In genomic region chr9:78109656-78110055, GRCm38 (mm10) we compare ENCODE assay signal across 8 mouse cellular contexts. TPM values are rescaled to one million over a fixed set of nuclear protein-coding genes. Genes with fewer than 3 reads are reported as not detected.
A peak's percentile ranks its signal among the peaks of the same experiment; 100 is the strongest.
DNase-seq lines count a peak whose midpoint lies in the region; ATAC-seq and TF ChIP-seq lines count a peak whose summit lies in the region.

No protein-coding gene starts in this region.

- H3K4me2 ChIP-seq in embryonic facial prominence, embryonic 14.5 days (ENCODE audit: low read depth, low read length), result peak overlapping the region; percentile 91
- H3K4me2 ChIP-seq in limb, embryonic 14.5 days (replicated peaks; ENCODE audit: low read depth, low read length, severe bottlenecking), result peak overlapping the region; percentile 79

- no peak for TF ChIP-seq EP300 in heart, adult 2 months (IDR thresholded peaks at IDR 0.05; ENCODE audit: insufficient read depth, low read depth, low read length)
- TF ChIP-seq EP300 in ES-Bruce4 (IDR thresholded peaks at IDR 0.05; ENCODE audit: insufficient read depth, low read depth, low read length), result no peak

- intact Hi-C loops in heart, adult 2 months (cut with DNase I), result loop anchor here (5.0 kb wide), 1 partner anchor 83 kb away; no protein-coding TSS in a partner anchor

- H3K4me1 ChIP-seq in heart, adult 2 months (ENCODE audit: control insufficient read depth, insufficient read depth, low read length), result peaks cover 10% of the 10 kb centered on the region
- H3K4me1 ChIP-seq in ES-Bruce4 (ENCODE audit: control insufficient read depth, insufficient read depth, low read length), result peaks cover 1% of the 10 kb centered on the region
- peaks cover 21% of the 10 kb centered on the region for H3K4me1 ChIP-seq in embryonic facial prominence, embryonic 14.5 days (ENCODE audit: control insufficient read depth, insufficient read depth, low read length)
- H3K4me1 ChIP-seq in limb, embryonic 14.5 days (ENCODE audit: control insufficient read depth, insufficient read depth, low read length), result peaks cover 27% of the 10 kb centered on the region

- peak overlapping the region; percentile 96; the same call in 1 of the 2 replicates for H3K27ac ChIP-seq in heart, adult 2 months
- no peak overlapping the region for H3K27ac ChIP-seq in ES-Bruce4 (ENCODE audit: insufficient read depth, low read length)
- no peak overlapping the region for H3K27ac ChIP-seq in embryonic facial prominence, embryonic 14.5 days (replicated peaks; ENCODE audit: low read depth, low read length)
- peak overlapping the region; percentile 27; the same call in 1 of the 2 replicates for H3K27ac ChIP-seq in limb, embryonic 14.5 days (replicated peaks; ENCODE audit: low read depth, low read length)

- 27% methylated on average over 5 of the region's 5 CpGs for WGBS in heart, adult 2 months
- WGBS in embryonic facial prominence, embryonic 14.5 days, result 41% methylated on average over 5 of the region's 5 CpGs
- WGBS in limb, embryonic 14.5 days, result 46% methylated on average over 5 of the region's 5 CpGs

- TF ChIP-seq POLR2A in heart, adult 2 months (IDR thresholded peaks at IDR 0.05; ENCODE audit: insufficient read depth, low read depth, low read length), result no peak
- TF ChIP-seq POLR2A in ES-Bruce4 (IDR thresholded peaks at IDR 0.05; ENCODE audit: insufficient read depth, low read length), result no peak
- TF ChIP-seq POLR2A in limb, embryonic 14.5 days (IDR thresholded peaks at IDR 0.05; ENCODE audit: borderline replicate concordance, extremely low read depth, insufficient read depth, insufficient read length), result no peak

- TF ChIP-seq CTCF in heart, adult 2 months (IDR thresholded peaks at IDR 0.05), result peak; percentile 59
- TF ChIP-seq CTCF in ES-Bruce4 (IDR thresholded peaks at IDR 0.05; ENCODE audit: low read depth, low read length), result no peak

- no peak for DNase-seq in heart, adult 2 months
- DNase-seq in heart, adult 18-20 months, result no peak
- DNase-seq in embryonic facial prominence, embryonic 14.5 days (ENCODE audit: low spot score), result no peak
- no peak for DNase-seq in limb, embryonic 14.5 days (ENCODE audit: low spot score)
- DNase-seq in splenic B cell, adult 2 months (ENCODE audit: low read depth, low spot score), result peak; percentile 53
- DNase-seq in spleen, adult 18-20 months, result no peak
- DNase-seq in layer of hippocampus, adult 18-20 months (ENCODE audit: low spot score in 2 of 2), result no peak

- no peak overlapping the region for H3K9ac ChIP-seq in heart, adult 2 months (ENCODE audit: low read depth, low read length)
- H3K9ac ChIP-seq in ES-Bruce4 (ENCODE audit: low read depth, poor library complexity, severe bottlenecking), result 0 out of 2 replicates have a peak overlapping the region, but pooled peaks have one; percentile 51
- H3K9ac ChIP-seq in embryonic facial prominence, embryonic 14.5 days (ENCODE audit: low read depth, low read length), result peak overlapping the region; percentile 62
- 0 out of 2 replicates have a peak overlapping the region, but pooled peaks have one; percentile 92 for H3K9ac ChIP-seq in limb, embryonic 14.5 days (ENCODE audit: low read depth, low read length, severe bottlenecking)

- H3K4me3 ChIP-seq in heart, adult 2 months, result peak overlapping the region; percentile 98
- H3K4me3 ChIP-seq in ES-Bruce4 (ENCODE audit: low read depth, low read length), result no peak overlapping the region
- peak overlapping the region; percentile 92 for H3K4me3 ChIP-seq in embryonic facial prominence, embryonic 14.5 days (ENCODE audit: low read depth, low read length)
- H3K4me3 ChIP-seq in limb, embryonic 14.5 days (replicated peaks; ENCODE audit: low read length), result peak overlapping the region; percentile 91

- H3K79me2 ChIP-seq in heart, adult 2 months (replicated peaks; ENCODE audit: control insufficient read depth, insufficient read depth, low read length), result peaks cover 2% of the 10 kb centered on the region; the same call in 1 of the 2 replicates

- peaks cover 10% of the 10 kb centered on the region for H3K36me3 ChIP-seq in heart, adult 2 months (ENCODE audit: control insufficient read depth, insufficient read depth, low read length)
- H3K36me3 ChIP-seq in ES-Bruce4 (ENCODE audit: control insufficient read depth, insufficient read depth, low read length, poor library complexity, severe bottlenecking), result no peaks in the 10 kb centered on the region
- peaks cover 10% of the 10 kb centered on the region; the same call in 1 of the 2 replicates for H3K36me3 ChIP-seq in embryonic facial prominence, embryonic 14.5 days (ENCODE audit: control insufficient read depth, insufficient read depth, low read length)
- H3K36me3 ChIP-seq in limb, embryonic 14.5 days (ENCODE audit: control insufficient read depth, insufficient read depth, low read length), result peaks cover 5% of the 10 kb centered on the region; the same call in 1 of the 2 replicates
- 0 out of 2 replicates have a peak, but pooled peaks cover 2% of the 10 kb centered on the region for H3K36me3 ChIP-seq in splenic B cell, adult 2 months (ENCODE audit: control insufficient read depth, insufficient read depth, low read length, poor library complexity, severe bottlenecking)

- no peaks in the 10 kb centered on the region for H3K27me3 ChIP-seq in heart, adult 2 months (ENCODE audit: control insufficient read depth, insufficient read depth, low read length)
- H3K27me3 ChIP-seq in ES-Bruce4 (ENCODE audit: control insufficient read depth, insufficient read depth, low read length, poor library complexity, severe bottlenecking), result no peaks in the 10 kb centered on the region
- no peaks in the 10 kb centered on the region for H3K27me3 ChIP-seq in embryonic facial prominence, embryonic 14.5 days (replicated peaks; ENCODE audit: control insufficient read depth, insufficient read depth, low read length)
- H3K27me3 ChIP-seq in limb, embryonic 14.5 days (ENCODE audit: control insufficient read depth, insufficient read depth, low read length), result no peaks in the 10 kb centered on the region
- H3K27me3 ChIP-seq in splenic B cell, adult 2 months (ENCODE audit: control insufficient read depth, insufficient read depth, low read length, poor library complexity, severe bottlenecking), result no peaks in the 10 kb centered on the region

- no peak for ATAC-seq in embryonic facial prominence, embryonic 14.5 days (ENCODE audit: low read depth)
- no peak for ATAC-seq in limb, embryonic 14.5 days (ENCODE audit: low FRiP score, low read depth)

- H3K9me3 ChIP-seq in ES-Bruce4 (replicated peaks; ENCODE audit: control insufficient read depth, insufficient read depth, low read length, poor library complexity, severe bottlenecking), result no peaks in the 10 kb centered on the region
- H3K9me3 ChIP-seq in embryonic facial prominence, embryonic 14.5 days (ENCODE audit: control insufficient read depth, low read length), result no peaks in the 10 kb centered on the region
- H3K9me3 ChIP-seq in limb, embryonic 14.5 days (ENCODE audit: control insufficient read depth, low read length), result no peaks in the 10 kb centered on the region

RNA-seq across cellular contexts. Expression of gene Ick, which starts 0.7 kb away (rescaled TPM):
- 10 to 100 TPM; 12.5 to 14.0 TPM for total RNA-seq in heart, adult 2 months (2021)
- 7.8 and 10.1 TPM in 2 replicates for polyA plus RNA-seq in heart, adult 2 months (2012; rRNA removed)
- 10 to 100 TPM; 10.7 to 12.2 TPM for total RNA-seq in heart, adult 18-20 months (2021)
- polyA plus RNA-seq in ES-Bruce4 (2011; ENCODE audit: insufficient read depth, insufficient read length, low read depth, missing spikeins), result 17.1 and 17.5 TPM in 2 replicates
- 23.4 and 23.6 TPM in 2 replicates for polyA plus RNA-seq in embryonic facial prominence, embryonic 14.5 days (2014; fragmentation: Nextera tagmentation; extraction: Ambion mirVana)
- 31.0 and 35.2 TPM in 2 replicates for polyA plus RNA-seq in limb, embryonic 14.5 days (2012; rRNA removed)
- polyA plus RNA-seq in limb, embryonic 14.5 days (2014; fragmentation: Nextera tagmentation; extraction: Ambion mirVana), result 25.4 and 29.3 TPM in 2 replicates
- total RNA-seq in layer of hippocampus, adult 18-20 months (2021), result 10 to 100 TPM; 18.0 to 18.3 TPM

RNA-seq across cellular contexts. Expression of gene Fbxo9, which starts 0.8 kb away (rescaled TPM):
- 10 to 100 TPM; 34.4 to 40.6 TPM for total RNA-seq in heart, adult 2 months (2021)
- 64.1 and 69.5 TPM in 2 replicates for polyA plus RNA-seq in heart, adult 2 months (2012; rRNA removed)
- total RNA-seq in heart, adult 18-20 months (2021), result 10 to 100 TPM; 32.0 to 33.2 TPM
- polyA plus RNA-seq in ES-Bruce4 (2011; ENCODE audit: insufficient read depth, insufficient read length, low read depth, missing spikeins), result 16.4 and 19.1 TPM in 2 replicates
- polyA plus RNA-seq in embryonic facial prominence, embryonic 14.5 days (2014; fragmentation: Nextera tagmentation; extraction: Ambion mirVana), result 43.5 and 46.5 TPM in 2 replicates
- polyA plus RNA-seq in limb, embryonic 14.5 days (2012; rRNA removed), result 61.4 and 65.6 TPM in 2 replicates
- 43.6 and 44.2 TPM in 2 replicates for polyA plus RNA-seq in limb, embryonic 14.5 days (2014; fragmentation: Nextera tagmentation; extraction: Ambion mirVana)
- 10 to 100 TPM; 90.3 to 92.2 TPM for total RNA-seq in layer of hippocampus, adult 18-20 months (2021)

RNA-seq across cellular contexts. Expression of gene Gcm1, which starts 57.9 kb away (rescaled TPM):
- not detected for total RNA-seq in heart, adult 2 months (2021)
- polyA plus RNA-seq in heart, adult 2 months (2012; rRNA removed), result not detected in 2 replicates
- not detected for total RNA-seq in heart, adult 18-20 months (2021)
- polyA plus RNA-seq in ES-Bruce4 (2011; ENCODE audit: insufficient read depth, insufficient read length, low read depth, missing spikeins), result 1.3 and 1.7 TPM in 2 replicates
- 0.08 TPM in 1 of 2 replicates, not detected in the other for polyA plus RNA-seq in embryonic facial prominence, embryonic 14.5 days (2014; fragmentation: Nextera tagmentation; extraction: Ambion mirVana)
- polyA plus RNA-seq in limb, embryonic 14.5 days (2012; rRNA removed), result 0.03 and 0.05 TPM in 2 replicates
- 0.11 TPM in 1 of 2 replicates, not detected in the other for polyA plus RNA-seq in limb, embryonic 14.5 days (2014; fragmentation: Nextera tagmentation; extraction: Ambion mirVana)
- total RNA-seq in layer of hippocampus, adult 18-20 months (2021), result not detected

Comparison
In these comparisons a context has a peak if more than half of its experiments do, and no peak if none do; other contexts are left out.
1. H3K27ac ChIP-seq: peak in heart, adult 2 months (single experiment) and limb, embryonic 14.5 days (single experiment); none in ES-Bruce4 (single experiment) and embryonic facial prominence, embryonic 14.5 days (single experiment).